Mouse (Mus musculus) urinary bladder, postnatal 36 days (tissue): Measurements from ENCODE around the gene Bcan.
A peak's percentile ranks its signal among the peaks of the same experiment; 100 is the strongest.

Source experiments
- DNase-seq, 2 experiments: peaks; one replicate each; pipeline ENCODE4 v3.0.0; 2022; ENCODE audit warnings: low spot score in 2 of 2, mixed read lengths in 1 of 2

The Bcan gene

GRCm38 (mm10) chr3:87996971-87997614 is 2.9 kb downstream of the Bcan start:
- no peak for DNase-seq

GRCm38 (mm10) chr3:87996401-87996800 is 3.6 kb downstream of the Bcan start:
- DNase-seq = no peak

- DNase-seq = no peak
Measured at GRCm38 (mm10) chr3:87995331-87995730, 4.7 kb downstream of the Bcan start.

- no peak for DNase-seq
Measured at GRCm38 (mm10) chr3:87993436-87993835, 6.6 kb downstream of the Bcan start.

GRCm38 (mm10) chr3:87989935-87990334 is 10.1 kb downstream of the Bcan start:
- no peak for DNase-seq

GRCm38 (mm10) chr3:87988068-87988467 is 12.0 kb downstream of the Bcan start:
- DNase-seq = no peak

- no peak for DNase-seq
Measured at GRCm38 (mm10) chr3:87987633-87988032, 12.4 kb downstream of the Bcan start.

- DNase-seq = peak; percentile 87 to 93
Measured at GRCm38 (mm10) chr3:87986868-87987267, 13.2 kb downstream of the Bcan start.

GRCm38 (mm10) chr3:87985505-87986320 is 14.3 kb downstream of the Bcan start:
- no peak for DNase-seq

- DNase-seq = no peak
Measured at GRCm38 (mm10) chr3:87984094-87984493, 15.9 kb downstream of the Bcan start.

GRCm38 (mm10) chr3:87983627-87984026 is 16.4 kb downstream of the Bcan start:
- DNase-seq = no peak

- no peak for DNase-seq
Measured at GRCm38 (mm10) chr3:87982836-87983601, 17.0 kb downstream of the Bcan start.

GRCm38 (mm10) chr3:87981894-87982835 is 17.9 kb downstream of the Bcan start:
- no peak for DNase-seq

GRCm38 (mm10) chr3:87981214-87981760 is 18.7 kb downstream of the Bcan start:
- no peak for DNase-seq

GRCm38 (mm10) chr3:87980728-87981127 is 19.3 kb downstream of the Bcan start:
- no peak for DNase-seq

GRCm38 (mm10) chr3:87980085-87980484 is 19.9 kb downstream of the Bcan start:
- no peak for DNase-seq

- no peak for DNase-seq
Measured at GRCm38 (mm10) chr3:87979493-87979892, 20.5 kb downstream of the Bcan start.

GRCm38 (mm10) chr3:87974381-87974987 is 25.5 kb downstream of the Bcan start:
- no peak for DNase-seq

- no peak for DNase-seq
Measured at GRCm38 (mm10) chr3:87973593-87974380, 26.2 kb downstream of the Bcan start.

GRCm38 (mm10) chr3:87972776-87973175 is 27.3 kb downstream of the Bcan start:
- no peak for DNase-seq
